Mouse (Mus musculus) cerebellum, adult 9-10 months (tissue): ENCODE results near the gene Chrm1.
"Not testable (repeated sequence)": the region's sequence is repeated elsewhere in the genome, so short reads cannot be mapped to it uniquely, and the experiment has no call there.

ENCODE experiments used
- DNase-seq: peaks from one replicate; pipeline ENCODE4 v3.0.0; 2022

The Chrm1 gene

DNA sequence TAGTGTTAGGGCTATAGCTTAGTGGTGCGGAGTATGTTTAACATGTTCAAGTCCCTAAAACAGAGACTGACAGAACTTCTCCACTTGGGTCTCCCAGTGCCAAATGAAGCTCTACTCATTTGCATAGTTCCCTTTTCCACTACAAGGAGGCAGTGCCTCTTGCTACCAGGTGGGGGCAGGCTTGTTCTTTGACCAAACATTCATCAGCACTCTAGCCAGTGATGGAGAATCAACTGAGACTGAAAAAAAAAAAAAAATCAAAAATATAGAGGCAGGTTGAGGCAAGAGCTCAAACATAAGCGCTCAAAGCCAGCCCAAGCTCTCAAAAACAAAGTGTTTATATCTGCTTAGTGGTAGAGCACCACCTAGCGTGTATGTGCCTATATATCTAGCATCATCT, 54.8 kb downstream of the Chrm1 start:
- peak; percentile 81 for DNase-seq

- DNase-seq: peak; percentile 43
Measured at GRCm38 (mm10) chr19:8719037-8719436, 55.4 kb downstream of the Chrm1 start.

DNA sequence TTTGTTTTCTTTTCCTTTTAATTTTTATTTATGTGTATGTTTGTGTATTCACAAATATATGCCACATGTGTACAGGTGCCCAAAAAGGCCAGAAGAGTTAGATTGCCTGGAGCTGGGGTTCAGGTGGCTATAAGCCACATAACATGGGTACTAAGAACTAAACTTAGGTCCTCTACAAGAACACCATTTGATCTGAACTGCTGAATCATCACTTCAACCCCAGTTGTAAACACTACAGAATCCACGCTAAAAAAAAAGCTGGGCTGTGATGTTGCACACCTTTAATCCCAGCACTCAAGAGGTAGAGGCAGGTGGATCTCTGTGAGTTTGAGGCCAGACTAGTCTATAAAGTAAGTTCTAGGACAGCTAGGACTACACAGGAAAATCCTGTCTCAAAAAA, 57.8 kb downstream of the Chrm1 start:
- DNase-seq: peak; percentile 47

DNA sequence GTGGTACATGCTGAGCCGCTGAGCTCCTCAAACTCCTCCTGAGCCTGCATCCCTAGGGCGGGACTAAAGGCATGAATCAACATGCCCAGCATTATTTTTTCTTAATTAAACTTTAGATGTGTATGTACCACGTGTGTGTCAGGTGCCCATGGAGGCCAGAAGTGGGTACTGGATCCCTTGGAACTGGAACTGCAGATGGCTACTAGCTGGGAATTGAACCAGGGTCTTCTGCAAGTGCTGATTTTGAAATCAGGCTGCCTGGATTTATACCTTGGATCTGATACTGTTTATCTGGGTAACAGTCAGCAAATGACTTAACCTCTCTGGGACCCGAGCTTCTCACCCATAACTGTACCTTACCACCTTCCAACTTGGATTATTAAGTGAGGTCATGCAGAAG, 58.4 kb downstream of the Chrm1 start:
- peak; percentile 62 for DNase-seq

DNA sequence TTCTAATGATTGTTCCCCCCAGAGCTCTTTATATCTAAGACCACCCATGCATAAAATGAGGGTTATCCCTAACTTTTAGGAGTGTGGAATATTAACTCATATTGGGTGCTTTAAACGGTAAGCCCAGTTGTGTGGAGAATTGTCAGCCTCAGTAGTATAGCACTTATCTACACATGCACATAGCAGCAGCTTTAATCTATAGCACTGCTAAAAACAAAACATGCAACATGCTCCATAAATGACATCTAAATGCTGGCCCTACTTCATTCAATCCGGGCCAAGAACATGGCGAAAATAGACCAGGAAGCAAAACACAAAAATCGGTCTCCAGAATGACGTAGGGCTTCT, 58.9 kb downstream of the Chrm1 start:
- no peak for DNase-seq

DNA sequence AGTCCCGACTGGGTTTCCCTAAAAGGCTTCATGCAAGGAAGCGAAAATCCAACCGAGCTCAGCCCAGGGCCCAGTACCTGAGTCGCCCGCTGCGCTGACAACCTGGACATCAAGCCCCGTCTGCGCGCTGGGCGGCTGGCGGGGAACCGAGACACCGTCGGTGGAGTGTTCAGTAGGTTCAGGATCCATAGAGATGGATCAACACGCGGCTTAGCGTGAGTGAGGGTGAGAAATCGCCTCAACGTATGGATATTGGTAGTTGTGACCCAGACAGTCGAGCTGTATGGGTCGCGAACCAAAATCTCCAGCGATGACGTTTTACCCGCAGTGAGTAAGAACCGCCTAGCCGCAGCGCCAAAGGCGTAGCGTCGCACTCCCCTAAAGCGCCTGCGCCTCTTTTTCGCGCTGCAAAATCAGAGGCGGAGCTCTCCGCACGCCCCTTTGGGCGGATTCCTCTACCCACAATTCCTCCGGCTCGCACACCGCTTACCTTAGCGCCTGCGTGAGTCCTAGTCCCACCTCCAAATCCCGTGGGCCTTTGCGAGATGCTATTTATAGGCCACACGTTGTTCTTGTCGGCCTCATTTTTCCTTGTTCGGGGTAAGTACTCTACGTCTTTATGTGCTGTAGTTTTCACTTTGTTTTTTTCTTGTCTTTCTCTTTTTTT, 59.5 kb downstream of the Chrm1 start, which contains the start of gene Slc3a2:
Slc3a2 (minus strand) TSS at position 463 of the 667 bp plus-strand sequence.
- peak; percentile 97 for DNase-seq

DNA sequence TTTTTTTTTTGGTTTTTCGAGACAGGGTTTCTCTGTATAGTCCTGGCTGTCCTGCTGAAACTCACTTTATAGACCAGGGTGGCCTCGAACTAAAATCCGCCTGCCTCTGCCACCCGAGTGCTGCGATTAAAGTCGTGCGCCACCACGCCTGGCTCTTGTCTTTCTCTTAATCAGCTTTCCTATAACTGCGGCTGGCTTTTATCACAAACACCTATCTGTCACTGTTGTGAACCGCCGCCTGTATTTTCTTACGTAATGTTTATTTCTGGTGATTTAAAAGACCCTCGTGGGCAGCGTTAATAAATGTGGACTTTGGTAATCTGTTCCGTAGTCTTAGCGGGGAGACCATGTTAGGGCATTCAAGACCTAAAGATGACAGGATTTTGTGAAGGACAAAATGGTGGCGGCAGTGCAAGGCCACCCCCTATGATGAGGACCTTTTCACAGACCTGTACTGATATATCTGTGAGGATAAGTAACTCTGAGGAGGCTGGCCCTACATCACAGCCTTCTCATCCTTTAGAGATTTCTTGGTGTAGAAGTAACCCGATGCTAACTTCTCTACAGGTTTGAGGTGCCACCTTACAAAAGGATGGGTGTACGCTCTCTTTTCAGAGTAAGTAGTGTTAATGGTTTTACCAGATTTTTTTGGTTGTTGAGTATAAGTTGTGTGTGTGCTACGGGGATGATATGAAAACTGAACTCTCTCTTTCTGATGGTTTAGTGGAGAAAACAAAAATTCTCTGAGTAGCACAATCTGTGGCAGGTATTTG, 60.2 kb downstream of the Chrm1 start:
- DNase-seq: peak; percentile 68

- peak; percentile 42 for DNase-seq
Measured at GRCm38 (mm10) chr19:8724392-8724791, 60.8 kb downstream of the Chrm1 start.

DNA sequence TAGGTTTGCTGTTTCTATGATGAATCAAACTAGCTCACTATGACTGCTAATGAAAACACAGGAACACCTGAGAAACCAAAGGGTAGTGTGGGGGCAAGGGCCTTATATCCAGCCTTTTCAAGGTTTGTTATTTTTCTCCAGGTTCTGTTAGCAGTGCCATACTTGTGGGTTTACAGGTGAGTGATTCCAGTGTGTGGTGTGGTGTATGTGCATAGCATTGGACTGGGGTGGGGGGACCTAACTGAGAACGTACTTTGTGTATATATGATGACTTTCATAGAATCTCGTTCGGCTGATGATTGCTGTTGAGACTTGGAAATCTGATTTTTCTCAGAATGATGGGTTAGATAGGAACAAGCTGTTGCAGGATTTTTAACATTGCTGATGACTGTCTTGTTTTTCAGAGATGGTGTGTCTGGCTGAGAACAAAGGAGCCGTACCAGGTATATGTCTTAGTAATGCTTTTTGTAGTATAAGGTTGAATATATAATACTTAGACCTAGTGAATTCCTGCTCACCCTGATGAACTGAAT, 61.6 kb downstream of the Chrm1 start:
- DNase-seq: no peak

- no peak for DNase-seq
Measured at GRCm38 (mm10) chr19:8726609-8727390, 63.2 kb downstream of the Chrm1 start.

DNA sequence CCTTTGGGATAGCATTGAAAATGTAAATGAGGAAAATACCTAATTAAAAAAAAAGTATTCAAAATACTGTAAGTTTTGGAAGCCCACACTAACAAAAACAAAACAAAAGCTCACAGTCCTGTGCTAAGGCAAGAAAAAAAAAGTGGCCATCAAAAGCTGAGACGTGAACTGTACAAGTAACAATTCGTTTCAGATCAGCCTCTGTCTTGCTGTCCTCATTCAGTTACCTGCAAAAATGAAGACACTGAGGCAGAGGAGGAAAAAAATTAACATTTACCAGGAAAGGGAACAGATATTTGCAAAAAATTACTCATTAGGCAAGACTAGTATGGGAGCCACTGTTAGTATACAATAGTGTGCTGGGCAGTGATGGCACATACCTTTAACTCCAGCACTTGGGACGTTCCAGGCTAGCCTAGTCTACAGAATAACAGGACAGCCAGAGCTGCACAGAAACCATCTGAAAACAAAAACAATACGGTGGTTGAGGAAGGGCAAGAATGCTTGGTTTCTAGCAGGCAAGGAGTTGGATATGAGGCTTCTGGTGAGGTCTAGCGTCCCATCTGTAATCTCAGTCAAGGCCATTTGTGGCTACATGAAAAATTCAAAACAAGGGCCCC, 64.0 kb downstream of the Chrm1 start:
- DNase-seq: no peak

GRCm38 (mm10) chr19:8728335-8729099, 64.9 kb downstream of the Chrm1 start:
- not testable (repeated sequence) for DNase-seq
